Mouse (Mus musculus): ENCODE measurements at regions not wholly inside any gene's neighbourhood (a gene's known extent, or its start where the extent isn't known, plus 50 kb on each side); places are given as distances from the start of the nearest gene placed in this dataset.

GRCm38 (mm10) chr1:72012710-72013109 is 199.4 kb downstream of the Mreg start:
- TF ChIP-seq CTCF (IDR thresholded peaks at IDR 0.05), result no peak
- no peak for TF ChIP-seq POLR2A (IDR thresholded peaks at IDR 0.05; ENCODE audit: insufficient read depth, low read depth, low read length)
